Mouse (Mus musculus) hindbrain, embryonic 13.5 days (tissue): Measurements from ENCODE around the gene Pgm2. TPM values are rescaled to one million over a fixed set of nuclear protein-coding genes. Genes with fewer than 3 reads are reported as not detected.

Source experiments
- ATAC-seq: fragments of 200-750 bp; cut with Nextera tagmentation; 2 replicates; pipeline ENCODE4 v1.8.0; 2017; ENCODE audit warnings: moderate TSS enrichment; ENCODE audit not compliant: low FRiP score
- H3K27ac ChIP-seq: fragments of 300-500 bp; sonication (generic); 2 replicates; pipeline ENCODE4 v1.5.1; 2015; ENCODE audit warnings: inconsistent platforms, mild to moderate bottlenecking, moderate library complexity
- H3K27me3 ChIP-seq: fragments of 300-500 bp; sonication (generic); 2 replicates; pipeline ENCODE4 v1.6.1; 2015; ENCODE audit warnings: mild to moderate bottlenecking, inconsistent platforms
- H3K36me3 ChIP-seq: fragments of 300-500 bp; sonication (generic); 2 replicates; pipeline ENCODE4 v1.6.1; 2015; ENCODE audit warnings: mild to moderate bottlenecking, inconsistent platforms
- H3K4me1 ChIP-seq: fragments of 300-500 bp; sonication (generic); replicated peaks from 2 replicates; pipeline ENCODE4 v1.6.1; 2015; ENCODE audit warnings: inconsistent platforms
- H3K4me2 ChIP-seq: fragments of 300-500 bp; sonication (generic); 2 replicates; pipeline ENCODE4 v1.6.1; 2015; ENCODE audit warnings: inconsistent platforms, mild to moderate bottlenecking, moderate library complexity
- H3K4me3 ChIP-seq: fragments of 300-500 bp; sonication (generic); 2 replicates; pipeline ENCODE4 v1.5.1; 2015; ENCODE audit warnings: mild to moderate bottlenecking, inconsistent platforms
- H3K9ac ChIP-seq: fragments of 300-500 bp; sonication (generic); 2 replicates; pipeline ENCODE4 v1.6.1; 2015; ENCODE audit warnings: mild to moderate bottlenecking, inconsistent platforms
- H3K9me3 ChIP-seq: fragments of 300-500 bp; sonication (generic); 2 replicates; pipeline ENCODE4 v1.6.1; 2016; ENCODE audit warnings: inconsistent platforms
- WGBS: fragments of 180-500 bp; shearing (Covaris S2); methylation state at CpG from one replicate; pipeline ENCODE4 v1.1.7; 2015; 5-methylcytosine and 5-hydroxymethylcytosine counted together
- polyA plus RNA-seq: library from polyadenylated mRNA; unstranded; fragments of >200 nt; fragmentation: Nextera tagmentation; extraction: Ambion mirVana; gene quantifications from 2 replicates; pipeline ENCODE4 v1.2.1, GENCODE M21; 2015

Gene Pgm2
- polyA plus RNA-seq, 1 experiment from 2014 or later = 24.0 TPM

DNA sequence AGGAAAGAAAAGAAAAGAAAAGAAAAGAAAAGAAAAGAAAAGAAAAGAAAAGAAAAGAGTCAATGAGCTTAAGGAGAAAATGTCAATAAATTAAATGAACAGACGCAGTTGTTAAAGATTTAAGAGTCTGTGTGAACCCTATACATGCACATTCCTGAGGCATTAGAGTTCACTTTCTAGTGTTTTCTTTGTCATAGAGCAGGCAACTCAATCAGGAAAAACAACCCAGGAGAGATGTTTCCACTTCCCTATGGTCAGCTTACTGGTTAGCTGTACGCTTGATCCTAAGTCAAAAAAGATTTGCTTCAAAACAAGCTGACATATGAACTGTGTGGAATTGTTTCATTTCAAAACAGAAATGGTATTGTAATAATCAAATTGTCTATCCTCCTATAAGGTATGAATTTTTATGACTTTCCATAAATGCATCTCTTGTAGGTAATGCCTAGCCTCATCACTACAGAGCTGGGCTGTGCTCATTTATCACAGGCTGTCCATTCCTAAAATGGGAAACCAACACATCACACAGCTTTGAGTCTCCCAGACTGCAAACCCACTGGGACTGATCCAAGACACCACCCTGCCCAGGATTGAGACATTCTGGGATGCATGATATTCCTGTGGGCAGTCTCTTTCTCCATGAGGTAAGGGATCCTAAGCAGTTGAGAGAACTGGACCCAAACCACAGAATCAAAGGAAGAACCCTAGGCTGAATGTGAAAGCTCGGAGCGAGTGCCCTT lies 29.7 kb upstream of the Pgm2 start:
- ATAC-seq = no peak
- Histone ChIP-seq H3K4me2 (no peak overlapping the region), H3K4me3 (no peak overlapping the region), H3K9me3 (no peaks in the 10 kb centered on the region), H3K27ac (no peak overlapping the region), H3K9ac (no peak overlapping the region), H3K27me3 (no peaks in the 10 kb centered on the region), H3K36me3 (no peaks in the 10 kb centered on the region), H3K4me1 (no peaks in the 10 kb centered on the region)
- 82% methylated on average over 4 of the region's 4 CpGs for WGBS

DNA sequence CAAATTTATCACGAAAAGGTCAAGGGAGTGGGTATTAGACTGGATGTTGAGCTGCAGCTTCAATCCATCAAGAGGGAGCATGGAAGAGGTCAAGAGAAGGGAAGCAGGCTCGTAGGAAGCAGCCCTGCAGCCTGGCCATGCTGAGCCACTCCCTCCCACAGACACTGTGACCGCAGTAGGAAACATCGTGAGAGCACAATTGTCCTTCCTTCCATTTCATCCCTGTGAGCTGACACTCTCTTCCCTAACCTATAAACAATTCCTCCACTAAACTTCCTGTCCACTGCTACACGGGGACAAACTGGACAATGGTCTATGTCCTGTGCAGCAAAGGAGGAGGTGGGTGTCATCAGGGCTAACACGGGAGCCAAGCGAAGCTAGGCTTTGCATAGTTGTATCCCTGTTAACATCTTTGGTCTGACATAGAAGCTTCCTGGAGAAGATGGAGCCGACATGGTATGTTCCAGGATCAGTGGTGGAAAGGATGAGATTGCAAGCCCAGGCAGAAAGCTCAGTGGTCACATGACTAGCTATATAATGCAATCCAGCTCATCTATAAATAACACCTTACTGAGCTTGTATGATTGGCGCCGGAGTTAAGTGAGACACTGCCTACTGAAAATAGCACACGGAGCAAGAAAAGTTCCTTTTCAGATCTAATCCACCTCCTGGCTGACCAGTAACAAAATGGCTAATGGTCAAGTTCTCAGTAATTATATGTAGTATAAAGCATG lies 29.0 kb upstream of the Pgm2 start:
- H3K27ac ChIP-seq = no peak overlapping the region
- no peak overlapping the region for H3K4me3 ChIP-seq
- H3K27me3 ChIP-seq = no peaks in the 10 kb centered on the region
- 87% methylated on average over 11 of the region's 11 CpGs for WGBS
- H3K9me3 ChIP-seq = no peaks in the 10 kb centered on the region
- ATAC-seq = no peak
- H3K36me3 ChIP-seq = no peaks in the 10 kb centered on the region
- H3K4me1 ChIP-seq = no peaks in the 10 kb centered on the region
- no peak overlapping the region for H3K9ac ChIP-seq
- H3K4me2 ChIP-seq = no peak overlapping the region

DNA sequence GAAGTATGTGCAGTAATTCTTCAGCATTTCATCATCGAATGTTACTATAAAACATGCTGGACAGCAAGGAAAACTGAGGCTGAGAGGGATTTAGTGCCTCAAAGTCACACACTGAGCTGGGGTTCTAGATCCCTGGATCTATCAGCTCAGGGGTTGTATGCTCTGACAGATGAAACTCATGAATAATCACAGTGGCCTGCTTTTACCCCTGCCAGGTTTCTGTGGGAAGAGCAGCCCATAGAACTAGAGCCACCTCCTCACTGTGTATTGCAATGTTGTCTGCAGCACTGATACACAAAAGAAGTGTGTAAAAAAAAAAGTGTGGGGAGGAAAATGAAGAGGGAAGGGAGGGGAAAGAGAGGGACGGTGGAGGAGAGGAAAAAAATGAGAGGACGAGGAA lies 28.3 kb upstream of the Pgm2 start:
- no peak for ATAC-seq
- H3K4me2 ChIP-seq = no peak overlapping the region
- no peaks in the 10 kb centered on the region for H3K36me3 ChIP-seq
- H3K9me3 ChIP-seq = no peaks in the 10 kb centered on the region
- no peak overlapping the region for H3K27ac ChIP-seq
- 85% methylated on average over 3 of the region's 3 CpGs for whole genome bisulfite sequencing
- H3K4me3 ChIP-seq = no peak overlapping the region
- H3K27me3 ChIP-seq = no peaks in the 10 kb centered on the region
- H3K9ac ChIP-seq = no peak overlapping the region
- H3K4me1 ChIP-seq = no peaks in the 10 kb centered on the region

DNA sequence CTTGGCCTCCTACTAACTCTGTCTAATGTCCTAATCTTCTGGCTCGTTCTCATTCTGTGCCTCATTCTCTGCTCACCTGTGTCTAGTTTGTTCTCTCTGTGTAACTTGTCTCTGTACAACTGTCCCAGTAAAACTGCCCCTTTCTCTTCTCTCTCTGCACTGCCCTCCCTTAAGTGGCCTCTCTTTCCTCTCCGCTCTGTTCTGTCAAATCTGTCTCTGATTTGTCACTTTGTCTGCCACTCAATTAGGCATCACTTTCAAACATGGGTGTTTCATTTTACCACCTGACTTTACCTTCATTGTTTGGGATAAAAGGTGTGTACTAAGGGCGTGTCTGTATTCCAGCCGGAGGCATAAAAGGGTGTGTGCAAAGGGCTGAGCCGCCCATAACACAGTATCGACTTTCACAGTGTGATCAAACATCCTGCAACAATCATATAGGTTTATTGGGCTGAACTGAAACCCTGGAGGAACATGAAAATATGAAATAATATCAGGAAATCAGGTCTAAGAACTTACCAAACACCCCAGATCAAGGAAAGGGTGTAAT lies 27.2 kb upstream of the Pgm2 start:
- H3K27me3 ChIP-seq = no peaks in the 10 kb centered on the region
- no peak overlapping the region for H3K4me2 ChIP-seq
- no peak overlapping the region for H3K9ac ChIP-seq
- 91% methylated on average over 6 of the region's 6 CpGs for WGBS
- H3K4me1 ChIP-seq = no peaks in the 10 kb centered on the region
- H3K27ac ChIP-seq = no peak overlapping the region
- no peak overlapping the region for H3K4me3 ChIP-seq
- H3K36me3 ChIP-seq = no peaks in the 10 kb centered on the region
- ATAC-seq = no peak
- H3K9me3 ChIP-seq = no peaks in the 10 kb centered on the region

GRCm38 (mm10) chr5:64066159-64066558 lies 26.6 kb upstream of the Pgm2 start:
- H3K4me3 ChIP-seq = no peak overlapping the region
- H3K27me3 ChIP-seq = no peaks in the 10 kb centered on the region
- no peak overlapping the region for H3K4me2 ChIP-seq
- no peak for ATAC-seq
- H3K9me3 ChIP-seq = no peaks in the 10 kb centered on the region
- no peaks in the 10 kb centered on the region for H3K4me1 ChIP-seq
- no peak overlapping the region for H3K9ac ChIP-seq
- no peaks in the 10 kb centered on the region for H3K36me3 ChIP-seq
- 71% methylated on average over 2 of the region's 2 CpGs for WGBS
- no peak overlapping the region for H3K27ac ChIP-seq

- no peak overlapping the region for H3K27ac ChIP-seq
- H3K4me1 ChIP-seq = no peaks in the 10 kb centered on the region
- no peaks in the 10 kb centered on the region for H3K9me3 ChIP-seq
- H3K4me3 ChIP-seq = no peak overlapping the region
- H3K27me3 ChIP-seq = no peaks in the 10 kb centered on the region
- H3K4me2 ChIP-seq = no peak overlapping the region
- 89% methylated on average over 2 of the region's 2 CpGs for WGBS
- ATAC-seq = no peak
- no peak overlapping the region for H3K9ac ChIP-seq
- H3K36me3 ChIP-seq = no peaks in the 10 kb centered on the region
These were observed 25.2 kb upstream of the Pgm2 start for GRCm38 (mm10) chr5:64067576-64067975.

GRCm38 (mm10) chr5:64070081-64070673 lies 22.6 kb upstream of the Pgm2 start:
- H3K9me3 ChIP-seq = no peaks in the 10 kb centered on the region
- 33% methylated on average over 4 of the region's 4 CpGs for WGBS

GRCm38 (mm10) chr5:64070742-64071476 lies 21.8 kb upstream of the Pgm2 start:
- WGBS = 78% methylated on average over 2 of the region's 2 CpGs
- no peak for ATAC-seq
- H3K27me3 ChIP-seq = no peaks in the 10 kb centered on the region
- H3K36me3 ChIP-seq = no peaks in the 10 kb centered on the region
- no peaks in the 10 kb centered on the region for H3K9me3 ChIP-seq
- no peak overlapping the region for H3K4me3 ChIP-seq
- H3K27ac ChIP-seq = no peak overlapping the region
- H3K4me1 ChIP-seq = no peaks in the 10 kb centered on the region
- no peak overlapping the region for H3K4me2 ChIP-seq
- H3K9ac ChIP-seq = no peak overlapping the region

More at GRCm38 (mm10) chr5:64070081-64070673, 22.6 kb upstream of the Pgm2 start:
- no peaks in the 10 kb centered on the region for H3K27me3 ChIP-seq
- no peaks in the 10 kb centered on the region for H3K36me3 ChIP-seq
- no peak overlapping the region for H3K9ac ChIP-seq
- no peak overlapping the region for H3K4me3 ChIP-seq
- H3K4me2 ChIP-seq = no peak overlapping the region
- ATAC-seq = peak; percentile 39; the same call in 1 of the 2 replicates
- no peak overlapping the region for H3K27ac ChIP-seq
- no peaks in the 10 kb centered on the region for H3K4me1 ChIP-seq

GRCm38 (mm10) chr5:64074455-64074854 lies 18.3 kb upstream of the Pgm2 start:
- H3K36me3 ChIP-seq = no peaks in the 10 kb centered on the region
- no peak overlapping the region for H3K4me3 ChIP-seq
- H3K4me1 ChIP-seq = no peaks in the 10 kb centered on the region; the same call in 1 of the 2 replicates
- H3K9me3 ChIP-seq = no peaks in the 10 kb centered on the region
- H3K4me2 ChIP-seq = no peak overlapping the region
- no peaks in the 10 kb centered on the region for H3K27me3 ChIP-seq
- WGBS = 89% methylated on average over 3 of the region's 3 CpGs
- H3K9ac ChIP-seq = no peak overlapping the region
- no peak overlapping the region for H3K27ac ChIP-seq
- ATAC-seq = no peak

DNA sequence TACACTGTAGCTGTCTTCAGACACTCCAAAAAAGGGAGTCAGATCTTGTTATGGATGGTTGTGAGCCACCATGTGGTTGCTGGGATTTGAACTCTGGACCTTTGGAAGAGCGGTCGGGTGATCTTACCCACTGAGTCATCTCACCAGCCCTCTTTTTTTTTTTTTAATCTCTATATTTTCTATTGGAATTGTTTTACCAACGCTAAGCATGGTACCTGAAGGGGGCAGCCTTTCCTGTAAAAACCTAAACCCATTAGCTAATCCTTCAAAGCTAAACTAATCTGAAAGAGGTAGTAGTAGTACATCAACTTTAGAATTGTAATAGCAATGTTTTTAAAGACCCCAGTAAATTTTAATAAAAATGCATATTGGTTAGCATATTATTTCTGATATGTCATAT lies 17.2 kb upstream of the Pgm2 start:
- Histone ChIP-seq H3K36me3 (no peaks in the 10 kb centered on the region), H3K9me3 (no peaks in the 10 kb centered on the region), H3K27ac (no peak overlapping the region), H3K27me3 (no peaks in the 10 kb centered on the region), H3K9ac (no peak overlapping the region), H3K4me1 (no peaks in the 10 kb centered on the region; the same call in 1 of the 2 replicates), H3K4me3 (no peak overlapping the region), H3K4me2 (no peak overlapping the region)
- ATAC-seq = no peak
- WGBS = 47% methylated on average over 3 of the region's 3 CpGs

GRCm38 (mm10) chr5:64077353-64077752 lies 15.4 kb upstream of the Pgm2 start:
- H3K9me3 ChIP-seq = no peaks in the 10 kb centered on the region
- no peaks in the 10 kb centered on the region for H3K36me3 ChIP-seq
- H3K27ac ChIP-seq = no peak overlapping the region
- 91% methylated on average over 4 of the region's 4 CpGs for WGBS
- no peak overlapping the region for H3K4me3 ChIP-seq
- no peak for ATAC-seq
- no peak overlapping the region for H3K4me2 ChIP-seq
- H3K27me3 ChIP-seq = no peaks in the 10 kb centered on the region
- H3K4me1 ChIP-seq = no peaks in the 10 kb centered on the region; the same call in 1 of the 2 replicates
- H3K9ac ChIP-seq = no peak overlapping the region
